Mouse (Mus musculus) CH12.LX (cell line): ENCODE results near the gene Coro2b. TPM values are rescaled to one million over a fixed set of nuclear protein-coding genes. Genes with fewer than 3 reads are reported as not detected.

Source experiments
- DNase-seq: peaks from one replicate; pipeline ENCODE4 v3.0.0-alpha.2; 2013; ENCODE audit errors: extremely low read depth
- H3K27ac ChIP-seq: 2 replicates; pipeline ENCODE4 v1.5.1; 2012; ENCODE audit warnings: low read depth, mild to moderate bottlenecking, control low read depth, moderate library complexity; ENCODE audit not compliant: insufficient read depth
- H3K27me3 ChIP-seq: replicated peaks from 2 replicates; pipeline ENCODE3; 2012; ENCODE audit warnings: inconsistent platforms
- H3K36me3 ChIP-seq, 2 experiments: replicated peaks in 1 of 2; 2 replicates each; pipeline versions ENCODE3 to v1.6.1; 2012; ENCODE audit warnings: inconsistent platforms in 1 of 2, low read length in 1 of 2, mild to moderate bottlenecking in 1 of 2, mixed read lengths in 1 of 2, moderate library complexity in 1 of 2; ENCODE audit not compliant: control insufficient read depth in 1 of 2, insufficient read depth in 1 of 2
- H3K4me1 ChIP-seq, 2 experiments: 2 replicates each; pipeline ENCODE4 v1.6.1; 2012; ENCODE audit warnings: inconsistent platforms in 1 of 2, moderate library complexity in 1 of 2; ENCODE audit not compliant: insufficient read depth in 2 of 2, control insufficient read depth in 1 of 2
- H3K4me2 ChIP-seq: 2 replicates; pipeline ENCODE4 v1.6.1; 2012; ENCODE audit warnings: low read depth, mild to moderate bottlenecking, control low read depth; ENCODE audit not compliant: poor library complexity, insufficient read depth, severe bottlenecking
- H3K4me3 ChIP-seq, 3 experiments: fragments of 150-350 bp in 1 of 3; sonication (generic) in 1 of 3; replicated peaks in 1 of 3; 2 replicates each; pipeline versions ENCODE3 to v1.5.1; 2011 to 2012; ENCODE audit warnings: low read depth in 2 of 3, low read length in 2 of 3, mild to moderate bottlenecking in 2 of 3, moderate library complexity in 2 of 3, control low read depth in 1 of 3, improper control_type of control experiment in 1 of 3, inconsistent platforms in 1 of 3, mixed read lengths in 1 of 3; ENCODE audit not compliant: poor library complexity in 1 of 3
- H3K79me2 ChIP-seq: replicated peaks from 2 replicates; pipeline ENCODE4 v1.6.1; 2012; ENCODE audit warnings: mild to moderate bottlenecking, moderate library complexity; ENCODE audit not compliant: control insufficient read depth, poor library complexity, insufficient read depth, severe bottlenecking; ENCODE audit errors: extremely low read depth
- H3K9ac ChIP-seq: 2 replicates; pipeline ENCODE4 v1.6.1; 2012; ENCODE audit warnings: low read depth, mild to moderate bottlenecking, control low read depth, moderate library complexity; ENCODE audit not compliant: insufficient read depth
- H3K9me3 ChIP-seq: replicated peaks from 2 replicates; pipeline ENCODE3; 2012; ENCODE audit warnings: low read length, inconsistent platforms, mixed read lengths
- BHLHE40 ChIP-seq: IDR thresholded peaks from 2 replicates; pipeline ENCODE4 v1.6.1; 2011; ENCODE audit warnings: mild to moderate bottlenecking, low read depth, low read length, improper control_type of control experiment
- CHD1 ChIP-seq: IDR thresholded peaks from 2 replicates; pipeline ENCODE4 v1.6.1; 2012; ENCODE audit warnings: low read depth, low read length, improper control_type of control experiment, inconsistent platforms
- CHD2 ChIP-seq: IDR thresholded peaks from 2 replicates; pipeline ENCODE4 v1.6.1; 2011; ENCODE audit warnings: low read length, improper control_type of control experiment
- CTCF ChIP-seq, 2 experiments: IDR thresholded peaks in 1 of 2; conservative IDR thresholded peaks in 1 of 2; 2 replicates each; pipeline ENCODE4 v1.5.1; 2011 to 2012; ENCODE audit warnings: low read depth in 2 of 2, low read length in 2 of 2, improper control_type of control experiment in 1 of 2, inconsistent platforms in 1 of 2, mild to moderate bottlenecking in 1 of 2, moderate library complexity in 1 of 2
- E2F4 ChIP-seq: IDR thresholded peaks from 2 replicates; pipeline ENCODE4 v1.6.1; 2011; ENCODE audit warnings: low read depth, low read length, improper control_type of control experiment; ENCODE audit not compliant: insufficient replicate concordance
- ELF1 ChIP-seq: IDR thresholded peaks from 2 replicates; pipeline ENCODE4 v1.6.1; 2014; ENCODE audit warnings: low read depth, mild to moderate bottlenecking, inconsistent platforms, low read length, improper control_type of control experiment
- EP300 ChIP-seq: IDR thresholded peaks from 2 replicates; pipeline ENCODE4 v1.6.1; 2011; ENCODE audit warnings: low read length, improper control_type of control experiment
- ETS1 ChIP-seq: conservative IDR thresholded peaks from 2 replicates; pipeline ENCODE4 v1.6.1; 2012; ENCODE audit warnings: low read depth, mild to moderate bottlenecking, inconsistent platforms, low read length, improper control_type of control experiment, moderate library complexity
- GABPA ChIP-seq: IDR thresholded peaks from 2 replicates; pipeline ENCODE4 v1.6.1; 2012; ENCODE audit warnings: low read depth, low read length, improper control_type of control experiment, inconsistent platforms; ENCODE audit not compliant: insufficient replicate concordance
- HCFC1 ChIP-seq: IDR thresholded peaks from 2 replicates; pipeline ENCODE4 v1.6.1; 2012; ENCODE audit warnings: low read depth, mild to moderate bottlenecking, inconsistent platforms, low read length, improper control_type of control experiment
- IRF4 ChIP-seq: IDR thresholded peaks from 2 replicates; pipeline ENCODE4 v1.6.1; 2014; ENCODE audit warnings: low read depth, mild to moderate bottlenecking, inconsistent platforms, low read length, improper control_type of control experiment
- JUN ChIP-seq: IDR thresholded peaks from 2 replicates; pipeline ENCODE4 v1.6.1; 2011; ENCODE audit warnings: low read depth, mild to moderate bottlenecking, low read length, improper control_type of control experiment, moderate library complexity; ENCODE audit not compliant: insufficient read depth
- JUND ChIP-seq: conservative IDR thresholded peaks from 2 replicates; pipeline ENCODE4 v1.6.1; 2011; ENCODE audit warnings: low read depth, low read length, improper control_type of control experiment
- KAT2A ChIP-seq: IDR thresholded peaks from 2 replicates; pipeline ENCODE4 v1.6.1; 2012; ENCODE audit warnings: low read length, improper control_type of control experiment, inconsistent platforms; ENCODE audit not compliant: insufficient replicate concordance
- MAFK ChIP-seq: IDR thresholded peaks from 2 replicates; pipeline ENCODE4 v1.6.1; 2011; ENCODE audit warnings: low read length, improper control_type of control experiment; ENCODE audit not compliant: insufficient replicate concordance
- MAX ChIP-seq: IDR thresholded peaks from 2 replicates; pipeline ENCODE4 v1.6.1; 2011; ENCODE audit warnings: low read length, improper control_type of control experiment
- MAZ ChIP-seq: IDR thresholded peaks from 2 replicates; pipeline ENCODE4 v1.6.1; 2012; ENCODE audit warnings: low read depth, mild to moderate bottlenecking, inconsistent platforms, low read length, improper control_type of control experiment, moderate library complexity
- MEF2A ChIP-seq: IDR thresholded peaks from 2 replicates; pipeline ENCODE4 v1.6.1; 2014; ENCODE audit warnings: low read depth, mild to moderate bottlenecking, inconsistent platforms, low read length, improper control_type of control experiment, borderline replicate concordance
- MXI1 ChIP-seq: IDR thresholded peaks from 2 replicates; pipeline ENCODE4 v1.6.1; 2011; ENCODE audit warnings: mild to moderate bottlenecking, low read depth, low read length, improper control_type of control experiment
- MYC ChIP-seq: IDR thresholded peaks from 2 replicates; pipeline ENCODE4 v1.6.1; 2011; ENCODE audit warnings: low read depth, mild to moderate bottlenecking, improper control_type of control experiment, low read length
- NELFE ChIP-seq: IDR thresholded peaks from 2 replicates; pipeline ENCODE4 v1.6.1; 2011; ENCODE audit warnings: low read depth, low read length, improper control_type of control experiment
- NRF1 ChIP-seq: IDR thresholded peaks from 2 replicates; pipeline ENCODE4 v1.6.1; 2014; ENCODE audit warnings: low read depth, mild to moderate bottlenecking, inconsistent platforms, low read length, improper control_type of control experiment, moderate library complexity
- PAX5 ChIP-seq: IDR thresholded peaks from 2 replicates; pipeline ENCODE4 v1.6.1; 2012; ENCODE audit warnings: low read length, inconsistent platforms, mixed read lengths
- POLR2A ChIP-seq: IDR thresholded peaks from 2 replicates; pipeline ENCODE4 v1.6.1; 2011; ENCODE audit warnings: low read depth, mild to moderate bottlenecking, improper control_type of control experiment, low read length
- POLR2AphosphoS2 ChIP-seq: IDR thresholded peaks from 2 replicates; pipeline ENCODE4 v1.6.1; 2011; ENCODE audit warnings: low read depth, low read length, improper control_type of control experiment
- RAD21 ChIP-seq: IDR thresholded peaks from 2 replicates; pipeline ENCODE4 v1.6.1; 2011; ENCODE audit warnings: low read depth, mild to moderate bottlenecking, low read length, improper control_type of control experiment, moderate library complexity
- RCOR1 ChIP-seq: conservative IDR thresholded peaks from 2 replicates; pipeline ENCODE4 v1.6.1; 2012; ENCODE audit warnings: low read depth, mild to moderate bottlenecking, inconsistent platforms, low read length, improper control_type of control experiment
- SIN3A ChIP-seq: IDR thresholded peaks from 2 replicates; pipeline ENCODE4 v1.6.1; 2012; ENCODE audit warnings: low read length, improper control_type of control experiment, inconsistent platforms
- SMC3 ChIP-seq: IDR thresholded peaks from 2 replicates; pipeline ENCODE4 v1.6.1; 2011; ENCODE audit warnings: low read depth, low read length, improper control_type of control experiment
- TBP ChIP-seq: conservative IDR thresholded peaks from 2 replicates; pipeline ENCODE4 v1.6.1; 2011; ENCODE audit warnings: low read depth, low read length, improper control_type of control experiment
- TCF12 ChIP-seq: IDR thresholded peaks from 2 replicates; pipeline ENCODE4 v1.6.1; 2014; ENCODE audit warnings: low read depth, mild to moderate bottlenecking, inconsistent platforms, low read length, improper control_type of control experiment
- UBTF ChIP-seq: IDR thresholded peaks from 2 replicates; pipeline ENCODE4 v1.6.1; 2012; ENCODE audit warnings: low read depth, mild to moderate bottlenecking, inconsistent platforms, low read length, improper control_type of control experiment, moderate library complexity
- USF1 ChIP-seq: IDR thresholded peaks from 2 replicates; pipeline ENCODE4 v1.6.1; 2014; ENCODE audit warnings: low read depth, mild to moderate bottlenecking, inconsistent platforms, low read length, improper control_type of control experiment
- USF2 ChIP-seq: conservative IDR thresholded peaks from 2 replicates; pipeline ENCODE4 v1.6.1; 2011; ENCODE audit warnings: low read depth, low read length, improper control_type of control experiment
- ZC3H11A ChIP-seq: IDR thresholded peaks from 2 replicates; pipeline ENCODE4 v1.6.1; 2012; ENCODE audit warnings: low read depth, mild to moderate bottlenecking, inconsistent platforms, low read length, improper control_type of control experiment
- ZKSCAN1 ChIP-seq: IDR thresholded peaks from 2 replicates; pipeline ENCODE4 v1.6.1; 2012; ENCODE audit warnings: low read depth, inconsistent platforms, low read length, improper control_type of control experiment, borderline replicate concordance
- ZMIZ1 ChIP-seq: IDR thresholded peaks from 2 replicates; pipeline ENCODE4 v1.6.1; 2012; ENCODE audit warnings: low read depth, mild to moderate bottlenecking, inconsistent platforms, low read length, improper control_type of control experiment
- ZNF384 ChIP-seq: IDR thresholded peaks from 2 replicates; pipeline ENCODE4 v1.6.1; 2012; ENCODE audit warnings: low read depth, low read length, improper control_type of control experiment, inconsistent platforms
- dilution Hi-C: fragments of 300-500 bp; cut with MboI; formaldehyde crosslinking; loops from 2 replicates; pipeline ENCODE4 v1.14.3; 2020; ENCODE audit warnings: low sequenced_read_pairs; ENCODE audit not compliant: extremely low pct_unique_long_range_greater_than_20kb, extremely low pct_ligation_motif_present
- in situ Hi-C: fragments of 300-500 bp; cut with MboI; formaldehyde crosslinking; loops from 3 replicates; pipeline ENCODE4 v1.14.3; 2019; ENCODE audit warnings: low sequenced_read_pairs, low pct_ligation_motif_present, low pct_unique_long_range_greater_than_20kb, mixed read lengths
- polyA plus RNA-seq: library from polyadenylated mRNA; unstranded; fragments of >175 nt; gene quantifications from 2 replicates; pipeline ENCODE4 v1.2.1, GENCODE M21; 2012; ENCODE audit warnings: low read depth; ENCODE audit not compliant: insufficient read length
- total RNA-seq, 2 experiments: library from RNA; depleted of rRNA; stranded (reverse); fragments of 300-350 nt in 1 of 2; fragments of >200 nt in 1 of 2; gene quantifications; 2 replicates each; pipeline ENCODE4 v1.2.3; 2012 to 2014

Coro2b gene
- total and polyA plus RNA-seq, 3 experiments = 0.77 to 3.2 (median 0.85) TPM

DNA sequence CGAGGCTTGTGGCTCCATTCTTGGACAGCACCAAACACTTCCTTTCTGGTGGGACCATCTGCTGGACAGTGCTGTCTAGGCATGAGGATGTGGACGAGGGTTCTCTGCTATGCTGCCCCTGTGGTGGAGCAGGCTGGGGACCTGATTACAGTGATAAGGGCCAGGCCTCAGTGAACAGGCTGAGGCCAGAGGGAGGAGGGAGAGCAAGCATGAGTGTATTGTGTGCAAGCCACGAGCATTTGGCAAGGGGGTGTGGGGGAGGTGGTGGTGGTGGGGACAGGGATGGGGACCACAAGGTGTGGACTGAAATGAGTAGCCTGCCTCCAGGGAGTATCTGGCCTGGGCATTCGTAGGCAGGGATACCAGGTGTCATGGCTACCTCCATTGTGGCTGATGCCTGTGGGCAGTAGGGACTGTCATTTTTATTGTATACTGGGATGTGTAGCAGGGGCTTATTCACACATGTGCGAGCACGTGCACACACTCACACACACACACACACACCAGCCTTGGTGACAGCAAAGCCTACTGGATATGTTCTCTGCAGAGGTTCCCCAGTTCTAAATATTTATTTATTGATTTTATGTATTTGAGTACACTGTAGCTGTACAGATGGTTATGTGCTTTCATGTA lies 166.1 kb downstream of the Coro2b start:
- peak overlapping the region; percentile 82 for H3K9ac ChIP-seq
- peak overlapping the region; percentile 96 for H3K27ac ChIP-seq
- DNase-seq = peak; percentile 61
- H3K9me3 ChIP-seq = no peaks in the 10 kb centered on the region
- in situ Hi-C loops = no loop called here
- TF ChIP-seq MAZ (0 out of 2 replicates have a peak, but pooled peaks have one; percentile 42), BHLHE40 (peak; percentile 93), ZC3H11A (no peak), NRF1 (0 out of 2 replicates have a peak, but pooled peaks have one; percentile 7), NELFE (no peak), KAT2A (0 out of 2 replicates have a peak, but pooled peaks have one; percentile 45), ZMIZ1 (0 out of 2 replicates have a peak, but pooled peaks have one; percentile 23), ZNF384 (no peak), USF1 (no peak), MEF2A (peak; percentile 43), TBP (no peak), USF2 (no peak), SMC3 (no peak), JUN (no peak), MAX (peak; percentile 63), E2F4 (no peak), UBTF (0 out of 2 replicates have a peak, but pooled peaks have one; percentile 29), ELF1 (no peak), GABPA (no peak), EP300 (peak; percentile 57; the same call in 1 of the 2 replicates), JUND (no peak), POLR2A (peak; percentile 34; the same call in 1 of the 2 replicates), RAD21 (no peak), ZKSCAN1 (no peak), ETS1 (peak; percentile 59), MYC (no peak), CHD1 (peak; percentile 71; the same call in 1 of the 2 replicates), RCOR1 (peak; percentile 75), POLR2AphosphoS2 (no peak), CHD2 (peak; percentile 62), HCFC1 (peak; percentile 39), IRF4 (peak; percentile 66; the same call in 1 of the 2 replicates), MAFK (0 out of 2 replicates have a peak, but pooled peaks have one; percentile 16), PAX5 (no peak), MXI1 (peak; percentile 73), SIN3A (peak; percentile 30; the same call in 1 of the 2 replicates), TCF12 (peak; percentile 54; the same call in 1 of the 2 replicates), CTCF (conservative IDR thresholded peaks at IDR 0.05 in 1 of 2, IDR thresholded peaks at IDR 0.05 in 1 of 2; ENCODE audit: low read depth in 2 of 2, low read length in 2 of 2) (0 out of 4 replicates have a peak, but pooled peaks of 1 of the 2 experiments have one; percentile 2)
- TF ChIP-seq, all 38 proteins: peak for 21
- peaks cover 32 to 92% of the 10 kb centered on the region in 2 experiments for H3K4me1 ChIP-seq
- H3K4me2 ChIP-seq = peak overlapping the region; percentile 83
- dilution Hi-C loops = no loop called here
- H3K27me3 ChIP-seq = no peaks in the 10 kb centered on the region
- H3K79me2 ChIP-seq = peaks cover 87% of the 10 kb centered on the region
- peaks cover 25 to 57% of the 10 kb centered on the region in 2 experiments for H3K36me3 ChIP-seq
- peak overlapping the region in 1 of 3 experiments; percentile 17 for H3K4me3 ChIP-seq
